Mouse (Mus musculus): ENCODE results near the gene Acsl5. TPM values are rescaled to one million over a fixed set of nuclear protein-coding genes. Genes with fewer than 3 reads are reported as not detected.

Gene Acsl5
- polyA plus RNA-seq, 1 experiment from 2014 or later, result 17.1 TPM

GRCm38 (mm10) chr19:55295075-55295474 lies 43.3 kb downstream of the Acsl5 start:
- WGBS, result 94% methylated on average over 9 of the region's 9 CpGs
- no peak overlapping the region for H3K27ac ChIP-seq (replicated peaks)
- no peak overlapping the region for H3K4me2 ChIP-seq
- no peaks in the 10 kb centered on the region for H3K27me3 ChIP-seq
- peaks cover 49% of the 10 kb centered on the region for H3K36me3 ChIP-seq
- ATAC-seq (ENCODE audit: low read depth), result no peak
- H3K4me3 ChIP-seq, result no peak overlapping the region
- H3K9ac ChIP-seq, result no peak overlapping the region
- H3K9me3 ChIP-seq, result no peaks in the 10 kb centered on the region
- no peaks in the 10 kb centered on the region for H3K4me1 ChIP-seq (replicated peaks)

GRCm38 (mm10) chr19:55295556-55295955 lies 43.8 kb downstream of the Acsl5 start:
- ATAC-seq (ENCODE audit: low read depth), result no peak
- H3K27me3 ChIP-seq, result no peaks in the 10 kb centered on the region
- H3K4me2 ChIP-seq, result no peak overlapping the region
- peaks cover 54% of the 10 kb centered on the region for H3K36me3 ChIP-seq
- no peak overlapping the region for H3K9ac ChIP-seq
- no peak overlapping the region for H3K27ac ChIP-seq (replicated peaks)
- no peaks in the 10 kb centered on the region for H3K9me3 ChIP-seq
- WGBS, result 83% methylated on average over 3 of the region's 3 CpGs
- H3K4me1 ChIP-seq (replicated peaks), result no peaks in the 10 kb centered on the region
- no peak overlapping the region for H3K4me3 ChIP-seq

GRCm38 (mm10) chr19:55296301-55296700 lies 44.6 kb downstream of the Acsl5 start:
- Histone ChIP-seq H3K36me3 (peaks cover 61% of the 10 kb centered on the region), H3K4me3 (no peak overlapping the region), H3K9ac (no peak overlapping the region), H3K9me3 (no peaks in the 10 kb centered on the region), H3K27ac (replicated peaks) (no peak overlapping the region), H3K4me1 (replicated peaks) (no peaks in the 10 kb centered on the region), H3K27me3 (no peaks in the 10 kb centered on the region), H3K4me2 (no peak overlapping the region)
- no peak for ATAC-seq (ENCODE audit: low read depth)
- 94% methylated on average over 2 of the region's 2 CpGs for WGBS

- ATAC-seq (ENCODE audit: low read depth), result no peak
- Histone ChIP-seq H3K9me3 (no peaks in the 10 kb centered on the region), H3K27me3 (no peaks in the 10 kb centered on the region), H3K36me3 (peaks cover 73% of the 10 kb centered on the region), H3K4me3 (no peak overlapping the region), H3K9ac (no peak overlapping the region), H3K27ac (replicated peaks) (no peak overlapping the region), H3K4me1 (replicated peaks) (no peaks in the 10 kb centered on the region), H3K4me2 (no peak overlapping the region)
- 98% methylated on average over 2 of the region's 2 CpGs for WGBS
Measured at GRCm38 (mm10) chr19:55297489-55297888, 45.8 kb downstream of the Acsl5 start.

GRCm38 (mm10) chr19:55297961-55298360 lies 46.2 kb downstream of the Acsl5 start:
- no peak for ATAC-seq (ENCODE audit: low read depth)
- H3K4me2 ChIP-seq, result no peak overlapping the region
- no peak overlapping the region for H3K9ac ChIP-seq
- peaks cover 78% of the 10 kb centered on the region for H3K36me3 ChIP-seq
- no peaks in the 10 kb centered on the region for H3K27me3 ChIP-seq
- no peak overlapping the region for H3K27ac ChIP-seq (replicated peaks)
- no peaks in the 10 kb centered on the region for H3K4me1 ChIP-seq (replicated peaks)
- H3K9me3 ChIP-seq, result no peaks in the 10 kb centered on the region
- H3K4me3 ChIP-seq, result no peak overlapping the region
- WGBS, result 89% methylated on average over 5 of the region's 5 CpGs

- Histone ChIP-seq H3K27ac (replicated peaks) (no peak overlapping the region), H3K36me3 (peaks cover 92% of the 10 kb centered on the region), H3K4me2 (no peak overlapping the region), H3K27me3 (no peaks in the 10 kb centered on the region), H3K9ac (no peak overlapping the region), H3K4me1 (replicated peaks) (no peaks in the 10 kb centered on the region), H3K4me3 (no peak overlapping the region), H3K9me3 (no peaks in the 10 kb centered on the region)
- 98% methylated on average over 1 of the region's 1 CpGs for WGBS
- ATAC-seq (ENCODE audit: low read depth), result no peak
Measured at GRCm38 (mm10) chr19:55299378-55299777, 47.6 kb downstream of the Acsl5 start.

DNA sequence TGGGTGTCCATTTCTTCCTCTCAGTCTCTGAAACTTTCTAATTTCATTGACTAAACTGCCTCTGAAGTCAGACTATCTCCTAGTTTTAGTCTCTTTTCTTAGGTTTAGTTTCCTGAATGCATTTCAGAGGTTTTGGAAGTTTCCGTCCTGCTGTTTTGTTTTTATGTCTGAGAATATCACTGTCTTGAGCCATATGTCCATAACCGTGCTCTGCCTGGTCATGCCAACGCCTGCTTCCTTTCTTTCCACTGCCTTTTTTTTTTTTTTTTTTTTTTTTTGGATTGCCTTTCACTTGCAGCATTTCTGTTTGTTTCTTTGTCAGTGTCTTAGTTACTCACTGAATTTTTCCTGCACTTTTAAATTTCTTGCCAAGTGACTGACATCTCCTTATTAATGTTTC lies 48.8 kb downstream of the Acsl5 start:
- no peak for ATAC-seq (ENCODE audit: low read depth)
- H3K4me1 ChIP-seq (replicated peaks), result no peaks in the 10 kb centered on the region
- no peaks in the 10 kb centered on the region for H3K9me3 ChIP-seq
- peaks cover 84% of the 10 kb centered on the region for H3K36me3 ChIP-seq
- 85% methylated on average over 3 of the region's 3 CpGs for WGBS
- H3K4me3 ChIP-seq, result no peak overlapping the region
- no peak overlapping the region for H3K4me2 ChIP-seq
- no peak overlapping the region for H3K27ac ChIP-seq (replicated peaks)
- no peaks in the 10 kb centered on the region for H3K27me3 ChIP-seq
- H3K9ac ChIP-seq, result no peak overlapping the region

GRCm38 (mm10) chr19:55305024-55305423 lies 53.3 kb downstream of the Acsl5 start:
- Histone ChIP-seq H3K9me3 (no peaks in the 10 kb centered on the region), H3K27ac (replicated peaks) (no peak overlapping the region), H3K27me3 (no peaks in the 10 kb centered on the region), H3K4me2 (no peak overlapping the region), H3K9ac (no peak overlapping the region), H3K4me1 (replicated peaks) (no peaks in the 10 kb centered on the region), H3K36me3 (peaks cover 85% of the 10 kb centered on the region), H3K4me3 (no peak overlapping the region)
- ATAC-seq (ENCODE audit: low read depth), result no peak

- no peak overlapping the region for H3K27ac ChIP-seq (replicated peaks)
- H3K4me1 ChIP-seq (replicated peaks), result peaks cover 31% of the 10 kb centered on the region
- no peaks in the 10 kb centered on the region for H3K27me3 ChIP-seq
- ATAC-seq (ENCODE audit: low read depth), result no peak
- peaks cover 53% of the 10 kb centered on the region for H3K36me3 ChIP-seq
- no peak overlapping the region for H3K4me3 ChIP-seq
- no peaks in the 10 kb centered on the region for H3K9me3 ChIP-seq
- 93% methylated on average over 8 of the region's 8 CpGs for WGBS
- no peak overlapping the region for H3K9ac ChIP-seq
- no peak overlapping the region for H3K4me2 ChIP-seq
Measured at GRCm38 (mm10) chr19:55311874-55312273, 60.1 kb downstream of the Acsl5 start.

DNA sequence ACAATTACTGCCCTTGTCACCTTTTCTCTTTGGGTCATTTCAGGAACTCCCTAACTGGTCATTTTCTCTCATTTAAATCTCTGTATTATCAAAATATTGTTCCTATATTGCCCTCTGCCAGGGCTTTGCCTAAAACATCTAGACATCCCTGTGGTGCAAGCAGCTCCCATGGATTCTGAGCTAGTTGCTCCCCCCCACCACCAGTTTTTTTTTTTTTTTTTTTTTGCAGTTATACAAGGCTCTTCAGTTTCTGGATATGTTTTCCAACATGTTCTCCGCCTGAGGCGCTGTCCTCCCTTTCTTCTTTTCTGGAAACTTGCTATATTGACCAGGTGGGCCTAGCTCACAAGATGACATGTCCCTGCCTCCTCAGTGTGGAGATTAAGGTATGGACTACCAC lies 61.9 kb downstream of the Acsl5 start:
- H3K27ac ChIP-seq (replicated peaks), result no peak overlapping the region
- H3K4me3 ChIP-seq, result no peak overlapping the region
- H3K9me3 ChIP-seq, result no peaks in the 10 kb centered on the region
- no peaks in the 10 kb centered on the region for H3K27me3 ChIP-seq
- no peak overlapping the region for H3K4me2 ChIP-seq
- ATAC-seq (ENCODE audit: low read depth), result no peak
- 0 out of 2 replicates have a peak overlapping the region, but pooled peaks have one; percentile 19 for H3K9ac ChIP-seq
- peaks cover 41% of the 10 kb centered on the region for H3K4me1 ChIP-seq (replicated peaks)
- peaks cover 38% of the 10 kb centered on the region for H3K36me3 ChIP-seq
- WGBS, result 88% methylated on average over 2 of the region's 2 CpGs

- Histone ChIP-seq H3K36me3 (peaks cover 19% of the 10 kb centered on the region), H3K4me2 (peak within 1 kb of the TSS; percentile 93), H3K9ac (peak within 1 kb of the TSS; percentile 87), H3K27me3 (no peaks in the 10 kb centered on the region), H3K27ac (replicated peaks) (peak within 1 kb of the TSS; percentile 87), H3K9me3 (no peaks in the 10 kb centered on the region), H3K4me1 (replicated peaks) (peaks cover 46% of the 10 kb centered on the region), H3K4me3 (peak within 1 kb of the TSS; percentile 90)
- peak; percentile 86 for ATAC-seq (ENCODE audit: low read depth)
- WGBS, result under 1% methylated on average over 59 of the region's 60 CpGs
Measured at GRCm38 (mm10) chr19:55315452-55316108, 63.8 kb downstream of the Acsl5 start, which contains the start of gene Zdhhc6. TSS of gene Zdhhc6 (minus strand) at chr19:55316032.

GRCm38 (mm10) chr19:55316109-55316714 lies 64.5 kb downstream of the Acsl5 start, which contains the start of gene Vti1a:
TSS of gene Vti1a (plus strand) at chr19:55316295.
- WGBS, result under 1% methylated on average over 48 of the region's 48 CpGs
- no peaks in the 10 kb centered on the region for H3K9me3 ChIP-seq
- H3K4me3 ChIP-seq, result peak within 1 kb of the TSS; percentile 90
- H3K27me3 ChIP-seq, result no peaks in the 10 kb centered on the region
- H3K4me2 ChIP-seq, result peak within 1 kb of the TSS; percentile 93
- peaks cover 12% of the 10 kb centered on the region for H3K36me3 ChIP-seq
- peak; percentile 97 for ATAC-seq (ENCODE audit: low read depth)
- H3K4me1 ChIP-seq (replicated peaks), result peaks cover 46% of the 10 kb centered on the region
- peak within 1 kb of the TSS; percentile 87 for H3K27ac ChIP-seq (replicated peaks)
- H3K9ac ChIP-seq, result peak within 1 kb of the TSS; percentile 87
